Mouse (Mus musculus): ENCODE data around the gene Crim1.

Crim1 gene

DNA sequence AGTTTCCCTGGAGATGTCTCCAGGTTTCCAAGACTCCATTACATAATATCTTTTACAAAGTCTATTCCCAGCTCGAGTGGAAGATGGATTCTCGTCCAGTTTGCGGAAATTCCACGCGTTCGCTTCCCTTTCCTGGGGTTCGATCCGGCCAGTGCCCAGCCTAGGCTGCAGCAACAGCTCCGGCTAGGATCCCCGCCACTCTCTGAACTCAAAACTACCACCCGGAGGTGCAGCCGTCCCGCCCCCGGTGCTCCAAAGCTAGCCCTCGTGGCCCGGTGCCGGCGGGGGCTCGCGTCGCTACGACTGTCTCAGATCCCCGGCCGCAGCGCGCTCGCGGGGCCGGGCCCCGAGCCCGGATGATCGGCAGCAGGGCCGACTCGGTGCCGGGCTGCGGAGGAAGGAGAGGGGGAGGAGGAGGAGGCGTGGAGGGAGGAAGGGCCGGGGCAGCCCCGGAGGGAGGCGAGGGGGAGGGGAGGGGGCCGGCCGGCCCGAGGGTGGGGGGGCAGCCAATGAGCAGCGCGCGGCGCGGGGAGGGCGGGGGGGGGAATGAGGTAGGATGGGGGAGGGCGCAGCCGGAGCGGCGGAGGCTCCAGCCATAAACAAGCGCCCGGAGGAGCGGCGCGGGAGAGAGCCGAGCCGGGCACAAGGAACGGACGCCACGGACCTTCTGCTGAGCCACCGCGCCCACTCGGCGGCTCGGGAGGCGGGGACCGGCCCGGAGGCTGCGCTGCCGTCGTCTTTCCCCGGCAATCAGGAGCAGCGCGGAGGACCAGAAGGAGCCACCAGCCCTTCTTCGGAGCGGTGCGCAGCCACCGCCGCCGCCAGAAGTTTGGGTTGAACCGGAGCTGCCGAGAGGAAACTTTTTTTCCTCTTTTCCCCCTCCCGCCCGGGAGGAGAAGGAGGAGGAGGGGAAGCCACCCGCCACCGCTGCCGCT is at the start of gene Crim1:
TSS of gene Crim1 (plus strand) at position 623 of the 935 bp plus-strand sequence.
- DNase-seq (ENCODE audit: low read depth, low spot score) = no peak

GRCm38 (mm10) chr17:78151479-78152282 is 48.4 kb upstream of the Crim1 start:
- no peak for DNase-seq (ENCODE audit: low read depth, low spot score)

DNA sequence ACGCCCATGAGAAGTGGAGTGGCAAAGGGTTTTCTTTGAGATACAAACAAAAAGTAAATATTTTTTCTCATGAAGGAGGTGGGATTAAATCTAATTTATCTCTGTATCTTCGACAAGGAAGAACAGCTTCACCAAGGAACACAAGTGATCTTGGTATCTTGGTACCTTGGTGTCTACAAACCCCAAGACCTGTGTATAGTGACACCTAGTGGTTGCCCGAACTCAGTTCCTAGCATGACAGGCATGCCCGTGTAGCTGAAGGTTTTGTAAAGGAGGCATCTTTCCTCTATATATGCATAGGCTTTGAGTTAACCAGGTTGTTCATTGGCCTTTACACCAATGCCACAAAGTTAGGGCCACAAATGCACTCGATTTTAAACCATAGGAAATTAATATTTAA is 36.8 kb upstream of the Crim1 start:
- DNase-seq (ENCODE audit: low read depth, low spot score) = peak; percentile 44

- DNase-seq (ENCODE audit: low read depth, low spot score) = no peak
These were observed 36.3 kb upstream of the Crim1 start for GRCm38 (mm10) chr17:78163724-78164236.

DNA sequence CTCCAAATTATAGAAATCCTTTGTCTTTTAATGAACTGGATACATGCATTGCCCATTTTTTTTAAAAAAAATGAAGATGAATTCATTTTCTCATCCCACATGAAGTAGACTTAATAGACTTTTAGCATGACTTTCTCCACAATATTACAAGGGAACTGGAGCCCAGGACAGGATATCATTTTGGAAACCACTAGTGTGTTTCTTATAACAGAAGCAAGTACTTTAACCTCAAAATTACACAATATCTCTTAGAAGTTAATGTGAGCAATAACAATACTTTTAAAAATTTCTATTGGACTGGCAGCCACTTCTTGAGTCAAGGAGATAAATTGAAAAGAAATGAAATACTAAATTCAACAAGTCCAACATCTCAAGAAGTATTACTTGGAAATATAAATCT is 34.2 kb upstream of the Crim1 start:
- no peak for DNase-seq (ENCODE audit: low read depth, low spot score)

- no peak for DNase-seq (ENCODE audit: low read depth, low spot score)
These were observed 33.5 kb upstream of the Crim1 start for GRCm38 (mm10) chr17:78166566-78166965.

GRCm38 (mm10) chr17:78172371-78172770 is 27.7 kb upstream of the Crim1 start:
- DNase-seq (ENCODE audit: low read depth, low spot score) = no peak

DNA sequence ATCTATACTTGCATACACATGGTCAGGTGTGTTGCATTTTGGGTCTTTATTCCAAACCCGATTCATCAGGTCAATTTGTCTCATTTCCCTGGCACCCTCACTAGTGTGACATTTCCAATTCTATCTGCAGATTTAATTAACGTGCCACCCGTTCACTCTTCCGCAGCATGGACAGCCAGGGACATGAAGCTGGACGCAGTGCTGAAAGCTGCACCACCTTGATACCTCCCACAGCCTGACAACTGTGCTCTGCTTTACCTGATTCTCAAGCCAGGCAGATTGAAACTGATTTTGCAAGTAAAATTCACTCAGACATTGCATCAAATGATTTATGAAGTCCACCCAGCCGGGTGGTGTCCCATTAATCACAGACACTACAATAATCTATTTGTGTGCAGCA is 19.3 kb upstream of the Crim1 start:
- no peak for DNase-seq (ENCODE audit: low read depth, low spot score)

DNA sequence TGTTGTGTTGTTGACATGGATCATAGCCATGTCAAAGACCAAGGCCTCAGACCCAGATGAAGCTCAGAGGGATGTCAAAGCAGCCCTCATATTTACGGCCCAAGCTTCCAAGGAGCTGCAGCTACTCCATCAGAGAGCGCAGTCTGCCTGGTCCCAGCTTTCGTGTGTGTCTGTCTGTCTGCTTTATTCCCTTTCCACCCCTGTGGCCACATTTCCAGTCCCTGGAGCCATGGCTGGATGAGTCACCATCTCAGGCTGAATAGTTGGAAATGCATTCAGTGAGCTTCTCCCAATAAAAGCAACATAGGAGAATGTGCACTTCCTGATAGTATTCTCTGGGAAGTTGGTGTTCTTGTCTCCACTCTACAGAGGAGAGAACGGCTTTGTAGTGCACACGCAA is 3.9 kb upstream of the Crim1 start:
- no peak for DNase-seq (ENCODE audit: low read depth, low spot score)

GRCm38 (mm10) chr17:78197111-78197510 is 2.9 kb upstream of the Crim1 start:
- no peak for DNase-seq (ENCODE audit: low read depth, low spot score)

- DNase-seq (ENCODE audit: low read depth, low spot score) = no peak
These were observed 1.9 kb upstream of the Crim1 start for GRCm38 (mm10) chr17:78198140-78198539.

DNA sequence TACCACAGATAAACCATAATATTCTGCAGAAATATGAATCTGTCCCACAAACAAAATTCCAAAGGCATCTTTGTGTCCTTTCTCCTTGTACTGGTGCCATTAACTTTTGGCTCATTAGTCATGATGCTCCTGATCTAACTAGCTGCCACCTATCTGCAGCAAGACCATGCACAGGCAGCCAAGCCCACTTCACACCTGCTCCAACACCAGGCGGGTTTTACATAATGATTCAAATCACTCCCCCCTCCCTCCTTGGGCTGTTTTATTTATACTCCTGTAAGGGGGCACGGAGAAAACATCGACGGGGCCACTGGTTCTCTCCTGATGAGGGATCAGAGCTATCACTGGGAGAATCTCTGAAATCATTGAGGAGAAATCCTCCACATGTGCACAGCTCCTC is 1.2 kb upstream of the Crim1 start:
- no peak for DNase-seq (ENCODE audit: low read depth, low spot score)

- no peak for DNase-seq (ENCODE audit: low read depth, low spot score)
These were observed 820 bp upstream of the Crim1 start for GRCm38 (mm10) chr17:78199231-78199625.

GRCm38 (mm10) chr17:78200561-78201220 is 643 bp downstream of the Crim1 start:
- DNase-seq (ENCODE audit: low read depth, low spot score) = no peak

DNA sequence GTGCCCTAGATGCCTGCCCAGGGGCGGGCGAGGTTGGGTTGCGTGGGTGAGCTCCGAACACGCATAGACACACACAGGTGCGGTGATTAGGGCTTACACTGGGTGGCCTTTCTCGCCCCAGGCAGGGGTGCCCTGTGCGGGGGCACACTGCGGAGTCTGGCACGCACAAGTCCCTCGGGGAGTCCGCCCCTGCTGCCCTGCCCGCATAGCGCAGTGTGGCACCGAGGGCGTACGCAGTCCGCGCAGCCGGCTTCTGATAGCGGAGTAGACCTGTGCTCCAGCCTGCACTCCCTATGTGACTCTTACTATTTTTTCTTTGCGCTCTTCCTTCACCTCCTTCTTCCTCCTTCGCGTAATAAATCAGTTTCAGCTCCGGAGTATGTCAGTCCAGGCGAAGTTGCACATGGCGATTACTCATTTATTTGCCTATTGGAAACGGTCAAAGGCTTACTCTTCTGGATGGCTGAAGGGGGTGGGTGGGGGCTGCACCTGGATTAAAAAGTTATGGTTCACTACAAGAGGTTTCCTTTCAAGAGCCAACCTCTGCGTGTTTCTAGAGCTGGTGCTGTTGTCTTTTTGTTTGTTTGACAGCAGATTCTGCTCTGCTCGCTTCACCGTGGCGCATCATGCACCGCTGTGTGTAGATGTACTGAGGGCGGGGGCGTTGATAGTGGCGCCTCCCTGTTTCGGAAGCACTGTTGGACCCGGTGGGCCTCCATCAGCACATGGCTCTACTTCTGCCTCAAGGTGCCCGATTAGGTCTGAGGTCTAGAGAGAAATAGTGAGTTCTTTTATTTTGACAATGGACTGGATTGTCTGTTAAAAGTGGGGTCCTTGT is 1.4 kb downstream of the Crim1 start:
- DNase-seq (ENCODE audit: low read depth, low spot score) = no peak

GRCm38 (mm10) chr17:78202221-78202620 is 2.2 kb downstream of the Crim1 start:
- no peak for DNase-seq (ENCODE audit: low read depth, low spot score)

GRCm38 (mm10) chr17:78202756-78203155 is 2.7 kb downstream of the Crim1 start:
- DNase-seq (ENCODE audit: low read depth, low spot score) = no peak

GRCm38 (mm10) chr17:78203478-78203877 is 3.4 kb downstream of the Crim1 start:
- DNase-seq (ENCODE audit: low read depth, low spot score) = no peak

DNA sequence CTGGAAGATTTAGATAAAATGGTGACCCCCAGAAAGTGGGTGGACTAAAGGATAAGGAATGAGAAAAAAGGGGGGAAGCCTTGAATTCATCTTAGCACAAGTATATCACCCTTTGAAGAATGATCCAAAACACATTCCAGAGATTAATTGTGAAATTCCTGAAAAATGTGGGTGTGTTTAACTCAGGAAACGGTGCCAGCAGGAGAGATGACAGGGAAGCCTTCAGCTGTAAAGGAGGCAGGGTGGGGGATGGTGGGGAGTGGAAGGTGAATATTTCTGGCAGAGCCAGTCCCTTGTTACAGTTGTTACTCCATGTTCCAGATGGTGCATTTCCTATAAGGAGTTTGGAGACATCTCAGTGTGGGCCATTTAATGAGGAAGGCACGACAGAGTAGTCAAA is 6.4 kb downstream of the Crim1 start:
- no peak for DNase-seq (ENCODE audit: low read depth, low spot score)

- no peak for DNase-seq (ENCODE audit: low read depth, low spot score)
These were observed 7.2 kb downstream of the Crim1 start for GRCm38 (mm10) chr17:78207246-78207645.

GRCm38 (mm10) chr17:78208805-78209204 is 8.8 kb downstream of the Crim1 start:
- DNase-seq (ENCODE audit: low read depth, low spot score) = no peak

All from retina, postnatal 7 days (tissue).